Mouse (Mus musculus) embryonic facial prominence, embryonic 13.5 days (tissue): ENCODE measurements around the gene Noct. TPM values are rescaled to one million over a fixed set of nuclear protein-coding genes. Genes with fewer than 3 reads are reported as not detected.

Source experiments
- ATAC-seq: fragments of 200-750 bp; cut with Nextera tagmentation; 2 replicates; pipeline ENCODE4 v1.8.0; 2017; ENCODE audit warnings: low read depth; ENCODE audit not compliant: insufficient number of reproducible peaks, insufficient read depth, low FRiP score, low TSS enrichment
- H3K27ac ChIP-seq: fragments of 300-500 bp; sonication (generic); 2 replicates; pipeline ENCODE4 v1.5.1; 2015; ENCODE audit warnings: moderate library complexity, mild to moderate bottlenecking, inconsistent platforms
- H3K27me3 ChIP-seq: fragments of 300-500 bp; sonication (generic); 2 replicates; pipeline ENCODE4 v1.6.1; 2015; ENCODE audit warnings: mild to moderate bottlenecking, inconsistent platforms
- H3K36me3 ChIP-seq: fragments of 300-500 bp; sonication (generic); 2 replicates; pipeline ENCODE4 v1.6.1; 2015; ENCODE audit warnings: mild to moderate bottlenecking, inconsistent platforms
- H3K4me1 ChIP-seq: fragments of 300-500 bp; sonication (generic); 2 replicates; pipeline ENCODE4 v1.6.1; 2015; ENCODE audit warnings: inconsistent platforms
- H3K4me2 ChIP-seq: fragments of 300-500 bp; sonication (generic); 2 replicates; pipeline ENCODE4 v1.6.1; 2015; ENCODE audit warnings: moderate library complexity, mild to moderate bottlenecking, inconsistent platforms
- H3K4me3 ChIP-seq: fragments of 300-500 bp; sonication (generic); 2 replicates; pipeline ENCODE4 v1.5.1; 2015; ENCODE audit warnings: mild to moderate bottlenecking, inconsistent platforms
- H3K9ac ChIP-seq: fragments of 300-500 bp; sonication (generic); 2 replicates; pipeline ENCODE4 v1.6.1; 2015; ENCODE audit warnings: mild to moderate bottlenecking, inconsistent platforms
- H3K9me3 ChIP-seq: fragments of 300-500 bp; sonication (generic); 2 replicates; pipeline ENCODE4 v1.6.1; 2016; ENCODE audit warnings: inconsistent platforms
- WGBS: fragments of 180-500 bp; shearing (Covaris S2); methylation state at CpG from one replicate; pipeline ENCODE4 v1.1.7; 2015; ENCODE audit warnings: mixed read lengths; 5-methylcytosine and 5-hydroxymethylcytosine counted together
- polyA plus RNA-seq: library from polyadenylated mRNA; unstranded; fragments of >200 nt; fragmentation: Nextera tagmentation; extraction: Ambion mirVana; gene quantifications from 2 replicates; pipeline ENCODE4 v1.2.1, GENCODE M21; 2015

The Noct gene
- polyA plus RNA-seq, 1 experiment from 2014 or later = 9.9 TPM

DNA sequence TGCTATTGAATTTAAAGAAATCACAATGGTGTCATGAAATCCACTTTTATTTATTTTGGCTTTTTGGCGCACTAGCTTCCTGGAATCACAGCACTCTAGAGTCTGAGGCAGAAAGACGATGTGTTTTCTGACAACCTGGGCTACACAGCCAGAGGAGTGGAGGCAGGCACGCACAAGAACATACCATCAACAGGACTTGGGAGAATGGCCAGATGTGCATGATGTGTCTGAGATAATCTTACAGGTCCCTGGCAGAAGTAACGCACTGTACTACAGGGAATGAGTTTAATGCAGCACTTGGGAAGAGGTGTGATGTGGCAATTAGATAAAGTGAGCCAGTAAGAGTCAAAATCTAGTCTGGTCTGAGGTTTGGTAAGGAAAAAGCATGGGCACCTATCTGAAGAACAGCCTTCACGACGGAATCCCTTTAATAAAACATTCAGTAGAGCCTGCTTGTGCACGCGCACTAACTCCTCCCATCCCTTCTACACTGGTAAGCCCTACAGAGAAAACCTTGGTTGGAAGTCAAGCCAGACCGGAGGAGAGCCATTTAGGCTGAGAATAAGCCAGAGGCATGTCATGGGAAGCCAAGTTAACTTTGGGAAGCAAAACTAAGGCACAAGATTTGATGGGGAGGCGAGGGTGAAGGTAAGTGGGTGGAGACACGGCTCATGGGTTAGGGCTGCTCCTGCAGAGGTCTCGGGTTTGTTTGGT, 28.6 kb downstream of the Noct start:
- Histone ChIP-seq H3K9me3 (no peaks in the 10 kb centered on the region), H3K4me3 (no peak overlapping the region), H3K9ac (no peak overlapping the region), H3K4me1 (no peaks in the 10 kb centered on the region; the same call in 1 of the 2 replicates), H3K4me2 (no peak overlapping the region), H3K27ac (no peak overlapping the region), H3K27me3 (no peaks in the 10 kb centered on the region), H3K36me3 (peaks cover 79% of the 10 kb centered on the region)
- 91% methylated on average over 12 of the region's 12 CpGs for WGBS
- ATAC-seq = no peak

GRCm38 (mm10) chr3:51254784-51255183, 30.5 kb downstream of the Noct start:
- Histone ChIP-seq H3K9me3 (no peaks in the 10 kb centered on the region), H3K4me2 (no peak overlapping the region), H3K27me3 (no peaks in the 10 kb centered on the region), H3K4me3 (no peak overlapping the region), H3K9ac (no peak overlapping the region), H3K27ac (no peak overlapping the region), H3K36me3 (peaks cover 83% of the 10 kb centered on the region), H3K4me1 (no peaks in the 10 kb centered on the region)
- whole genome bisulfite sequencing = 76% methylated on average over 7 of the region's 7 CpGs
- ATAC-seq = no peak

DNA sequence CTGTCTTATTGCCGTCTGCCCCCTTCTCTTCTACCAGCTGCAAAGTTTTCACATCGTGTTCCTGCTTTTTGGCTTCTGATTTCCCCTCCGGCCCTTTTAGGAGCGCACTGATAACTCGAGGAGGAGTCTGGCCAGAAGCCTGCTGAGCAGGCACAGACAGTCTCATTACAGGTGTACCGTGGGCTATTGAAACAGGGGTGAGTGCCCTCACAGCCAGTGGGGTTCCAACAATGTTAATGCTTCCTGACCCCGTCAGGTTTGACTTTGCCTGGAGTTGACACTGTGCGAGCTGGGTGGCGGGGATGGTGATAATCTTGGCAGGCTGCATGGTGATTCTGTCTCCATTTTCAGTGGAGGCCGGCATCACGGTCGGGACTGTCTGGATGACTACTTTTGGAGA, 32.2 kb downstream of the Noct start:
- Histone ChIP-seq H3K36me3 (peaks cover 92% of the 10 kb centered on the region), H3K4me1 (no peaks in the 10 kb centered on the region)
- WGBS = 88% methylated on average over 12 of the region's 12 CpGs

GRCm38 (mm10) chr3:51258070-51258469, 33.8 kb downstream of the Noct start:
- H3K4me1 ChIP-seq = no peaks in the 10 kb centered on the region
- no peak for ATAC-seq
- H3K27me3 ChIP-seq = no peaks in the 10 kb centered on the region
- no peaks in the 10 kb centered on the region for H3K9me3 ChIP-seq
- 90% methylated on average over 5 of the region's 5 CpGs for WGBS
- H3K4me2 ChIP-seq = no peak overlapping the region
- no peak overlapping the region for H3K27ac ChIP-seq
- H3K9ac ChIP-seq = no peak overlapping the region
- H3K36me3 ChIP-seq = peaks cover 93% of the 10 kb centered on the region
- H3K4me3 ChIP-seq = no peak overlapping the region

More for the DNA sequence above, 32.2 kb downstream of the Noct start:
- H3K4me3 ChIP-seq = no peak overlapping the region
- no peaks in the 10 kb centered on the region for H3K27me3 ChIP-seq
- no peak for ATAC-seq
- H3K4me2 ChIP-seq = no peak overlapping the region
- no peak overlapping the region for H3K27ac ChIP-seq
- H3K9ac ChIP-seq = no peak overlapping the region
- no peaks in the 10 kb centered on the region for H3K9me3 ChIP-seq

DNA sequence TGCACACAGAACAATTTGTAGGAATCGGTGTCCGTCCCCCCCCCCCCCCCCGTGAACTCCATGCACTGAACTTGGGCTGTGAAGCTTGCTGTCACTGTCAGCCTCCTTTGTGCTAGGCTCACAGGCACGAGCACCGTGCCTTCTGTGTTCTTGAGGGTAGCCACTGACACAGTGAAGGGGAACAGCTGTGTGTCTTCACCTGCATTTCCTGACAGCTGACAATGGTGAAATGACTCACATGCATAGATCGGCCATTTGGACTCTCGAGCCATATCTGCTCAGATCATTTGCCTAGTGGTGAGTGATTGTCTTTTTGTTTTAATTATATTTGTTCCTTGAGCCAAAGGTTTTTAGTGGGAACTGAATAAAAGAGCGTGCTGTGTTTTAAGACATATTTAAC, 38.7 kb downstream of the Noct start:
- no peak overlapping the region for H3K27ac ChIP-seq
- H3K9me3 ChIP-seq = no peaks in the 10 kb centered on the region
- WGBS = 88% methylated on average over 8 of the region's 8 CpGs
- no peaks in the 10 kb centered on the region for H3K27me3 ChIP-seq
- no peaks in the 10 kb centered on the region for H3K4me1 ChIP-seq
- H3K4me3 ChIP-seq = no peak overlapping the region
- peaks cover 78% of the 10 kb centered on the region for H3K36me3 ChIP-seq
- H3K4me2 ChIP-seq = no peak overlapping the region
- H3K9ac ChIP-seq = no peak overlapping the region
- no peak for ATAC-seq

- H3K9me3 ChIP-seq = no peaks in the 10 kb centered on the region
- 72% methylated on average over 12 of the region's 12 CpGs for WGBS
Measured at GRCm38 (mm10) chr3:51268434-51268833, 44.2 kb downstream of the Noct start.

DNA sequence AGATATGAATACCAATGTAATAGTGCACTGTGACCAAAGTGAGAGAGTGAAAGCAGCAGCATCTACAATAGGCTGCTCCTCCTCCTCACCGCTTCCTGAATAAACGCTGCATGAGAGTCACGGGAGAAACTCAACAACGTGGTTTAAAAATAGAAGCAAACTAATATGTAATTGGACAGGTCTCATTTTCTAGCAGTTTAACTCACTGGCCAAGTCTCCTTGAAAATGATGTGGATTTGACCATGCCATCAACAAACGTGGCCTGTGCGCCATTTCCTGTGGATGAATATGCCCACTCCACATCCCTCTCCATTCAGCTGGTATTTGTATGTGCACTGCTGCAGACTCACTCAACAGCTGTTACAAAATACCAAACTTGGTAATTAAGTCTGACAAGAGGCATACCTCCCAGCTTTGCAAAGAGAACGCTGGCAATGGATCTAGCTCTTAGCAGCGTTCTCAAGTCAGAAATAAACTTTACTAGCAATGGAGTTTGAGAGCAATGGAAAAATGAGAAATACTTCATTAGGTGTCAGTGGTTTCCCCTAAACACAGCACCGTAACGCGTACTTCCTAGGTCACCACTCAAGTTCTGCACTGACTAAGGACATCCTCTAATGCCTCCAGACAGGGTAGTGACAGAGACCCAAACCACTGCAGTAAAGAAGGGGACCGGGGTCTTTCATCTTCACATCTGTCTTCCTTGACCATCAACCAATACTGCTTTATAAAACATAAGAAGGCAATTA, 46.0 kb downstream of the Noct start:
- Histone ChIP-seq H3K27me3 (no peaks in the 10 kb centered on the region), H3K4me3 (no peak overlapping the region), H3K27ac (no peak overlapping the region), H3K9me3 (no peaks in the 10 kb centered on the region), H3K9ac (no peak overlapping the region), H3K4me2 (no peak overlapping the region), H3K36me3 (peaks cover 9% of the 10 kb centered on the region), H3K4me1 (peaks cover 14% of the 10 kb centered on the region)
- no peak for ATAC-seq
- WGBS = 78% methylated on average over 12 of the region's 12 CpGs

More at GRCm38 (mm10) chr3:51268434-51268833, 44.2 kb downstream of the Noct start:
- Histone ChIP-seq H3K27me3 (no peaks in the 10 kb centered on the region), H3K9ac (0 out of 2 replicates have a peak overlapping the region, but pooled peaks have one; percentile 27), H3K4me2 (no peak overlapping the region), H3K36me3 (peaks cover 27% of the 10 kb centered on the region), H3K4me3 (no peak overlapping the region), H3K27ac (no peak overlapping the region; the same call in 1 of the 2 replicates), H3K4me1 (peaks cover 8% of the 10 kb centered on the region)
- no peak for ATAC-seq

DNA sequence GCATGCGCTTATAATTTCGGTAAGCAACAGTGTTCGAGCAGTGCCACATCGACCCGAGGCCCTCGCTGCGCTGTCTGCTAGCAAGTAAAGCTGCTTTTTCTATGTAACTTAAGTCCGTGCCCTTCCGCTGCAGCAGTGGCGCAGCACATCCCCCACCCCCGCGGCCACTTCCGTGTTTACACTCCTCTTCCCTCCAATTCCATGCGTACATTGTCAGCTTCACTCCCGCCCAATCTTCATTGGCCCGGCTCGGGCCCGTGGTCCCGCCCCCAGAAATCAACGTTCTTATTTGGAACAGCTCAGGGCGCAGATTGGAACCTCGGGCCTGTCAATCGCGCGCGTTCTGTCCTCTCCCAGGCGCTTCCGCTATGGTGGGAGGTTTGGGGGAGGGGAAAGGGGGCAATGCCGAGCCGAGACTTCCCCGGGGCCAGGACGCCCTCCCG, 51.7 kb downstream of the Noct start:
- Histone ChIP-seq H3K4me3 (peak overlapping the region; percentile 99), H3K4me2 (peak overlapping the region; percentile 69), H3K27me3 (no peaks in the 10 kb centered on the region), H3K9me3 (no peaks in the 10 kb centered on the region), H3K9ac (peak overlapping the region; percentile 94), H3K4me1 (peaks cover 7% of the 10 kb centered on the region), H3K27ac (peak overlapping the region; percentile 99), H3K36me3 (no peaks in the 10 kb centered on the region)
- under 1% methylated on average over 33 of the region's 33 CpGs for WGBS
- peak; percentile 98 for ATAC-seq

DNA sequence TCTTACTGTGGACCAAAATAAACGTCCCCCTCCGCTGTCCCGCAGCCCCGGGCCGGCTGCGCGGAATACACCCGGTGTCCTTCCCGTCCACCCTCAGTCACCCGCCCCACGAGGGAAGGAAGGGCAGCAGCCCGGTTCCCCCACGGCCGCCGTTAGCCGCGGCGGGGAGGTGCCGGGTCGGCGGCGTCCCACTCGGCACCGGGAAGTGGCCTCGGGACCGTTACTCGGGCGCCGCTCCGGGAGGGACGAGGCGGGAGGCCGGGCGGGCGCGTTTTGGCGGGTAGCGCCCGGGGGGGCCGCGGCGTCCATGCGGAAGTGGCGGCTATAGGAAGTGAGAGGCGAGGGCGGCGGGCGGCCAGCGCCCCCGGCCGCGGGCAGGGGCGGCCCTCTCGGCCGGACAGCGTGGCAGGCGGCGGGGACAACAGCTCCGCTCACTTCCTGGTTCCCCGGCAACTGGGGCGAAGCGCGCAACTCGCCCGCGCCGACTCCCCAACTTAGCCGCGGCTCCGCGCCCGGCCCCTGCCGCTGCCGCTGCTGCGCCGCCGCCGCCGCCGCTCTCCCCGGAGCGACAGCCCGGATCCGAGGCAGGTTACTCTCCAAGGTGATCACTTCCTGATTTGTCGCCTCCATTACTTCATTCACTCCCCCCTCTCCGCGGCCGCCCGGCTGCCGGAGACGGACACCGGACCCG, 52.3 kb downstream of the Noct start:
- ATAC-seq = 0 out of 2 replicates have a peak, but pooled peaks have one; percentile 21
- peak overlapping the region; percentile 99 for H3K4me3 ChIP-seq
- H3K4me2 ChIP-seq = peak overlapping the region; percentile 69
- no peaks in the 10 kb centered on the region for H3K27me3 ChIP-seq
- no peaks in the 10 kb centered on the region for H3K36me3 ChIP-seq
- under 1% methylated on average over 81 of the region's 93 CpGs for WGBS
- H3K4me1 ChIP-seq = peaks cover 7% of the 10 kb centered on the region
- H3K9me3 ChIP-seq = no peaks in the 10 kb centered on the region
- peak overlapping the region; percentile 99 for H3K27ac ChIP-seq
- peak overlapping the region; percentile 94 for H3K9ac ChIP-seq

- H3K9me3 ChIP-seq = no peaks in the 10 kb centered on the region
- ATAC-seq = peak; percentile 67
- peak overlapping the region; percentile 99 for H3K4me3 ChIP-seq
- H3K27me3 ChIP-seq = no peaks in the 10 kb centered on the region
- no peaks in the 10 kb centered on the region for H3K36me3 ChIP-seq
- H3K4me1 ChIP-seq = peaks cover 7% of the 10 kb centered on the region
- H3K9ac ChIP-seq = peak overlapping the region; percentile 94
- under 1% methylated on average over 75 of the region's 75 CpGs for WGBS
- H3K27ac ChIP-seq = peak overlapping the region; percentile 99
- H3K4me2 ChIP-seq = peak overlapping the region; percentile 69
Measured at GRCm38 (mm10) chr3:51277201-51278150, 53.2 kb downstream of the Noct start.

- Histone ChIP-seq H3K36me3 (no peaks in the 10 kb centered on the region), H3K4me3 (no peak overlapping the region), H3K4me1 (peaks cover 7% of the 10 kb centered on the region), H3K9ac (no peak overlapping the region), H3K27me3 (no peaks in the 10 kb centered on the region), H3K27ac (no peak overlapping the region), H3K9me3 (no peaks in the 10 kb centered on the region), H3K4me2 (no peak overlapping the region)
- WGBS = 73% methylated on average over 4 of the region's 4 CpGs
- no peak for ATAC-seq
Measured at GRCm38 (mm10) chr3:51278433-51278832, 54.2 kb downstream of the Noct start.
